Mouse (Mus musculus) kidney, embryonic 14.5 days (tissue): Measurements from ENCODE around the gene Gm2022. TPM values are rescaled to one million over a fixed set of nuclear protein-coding genes. Genes with fewer than 3 reads are reported as not detected.

ENCODE experiments used
- polyA plus RNA-seq: library from polyadenylated mRNA; unstranded; fragments of >200 nt; fragmentation: Nextera tagmentation; extraction: Ambion mirVana; gene quantifications from 2 replicates; pipeline ENCODE4 v1.2.1, GENCODE M21; 2014

The Gm2022 gene
- polyA plus RNA-seq, 1 experiment from 2014 or later = not detected

Other genes with a start within 250 kb of the Gm2022 start
- not detected in 2 replicates for gene Gm21319, start 119.6 kb upstream of the Gm2022 start, polyA plus RNA-seq
- not detected in 2 replicates for gene Gm21936, start 99.9 kb upstream of the Gm2022 start, polyA plus RNA-seq
- gene BB287469, start 78.8 kb upstream of the Gm2022 start, polyA plus RNA-seq = not detected in 2 replicates
- not detected in 2 replicates for gene Gm2001, start 53.0 kb upstream of the Gm2022 start, polyA plus RNA-seq
- not detected in 2 replicates for gene Gm2016, start 21.3 kb upstream of the Gm2022 start, polyA plus RNA-seq
- gene Gm2035, start 24.5 kb downstream of the Gm2022 start, polyA plus RNA-seq = not detected in 2 replicates
- not detected in 2 replicates for gene Gm2042, start 58.7 kb downstream of the Gm2022 start, polyA plus RNA-seq
- gene Gm2075, start 116.5 kb downstream of the Gm2022 start, polyA plus RNA-seq = not detected in 2 replicates
- gene Gm6803, start 123.4 kb downstream of the Gm2022 start, polyA plus RNA-seq = not detected in 2 replicates
- gene Gm2056, start 131.6 kb downstream of the Gm2022 start, polyA plus RNA-seq = not detected in 2 replicates
- gene Gm16368, start 188.3 kb downstream of the Gm2022 start, polyA plus RNA-seq = not detected in 2 replicates